Mouse (Mus musculus): ENCODE measurements around the gene Amigo1. TPM values are rescaled to one million over a fixed set of nuclear protein-coding genes. Genes with fewer than 3 reads are reported as not detected.

Gene Amigo1
- polyA plus RNA-seq, 1 experiment from 2014 or later, result 6.3 TPM

- no peaks in the 10 kb centered on the region for H3K36me3 ChIP-seq
- H3K4me3 ChIP-seq (replicated peaks), result peak overlapping the region; percentile 27
- H3K27me3 ChIP-seq, result no peaks in the 10 kb centered on the region
- no peak overlapping the region for H3K9ac ChIP-seq
- no peaks in the 10 kb centered on the region for H3K9me3 ChIP-seq (replicated peaks)
- peaks cover 34% of the 10 kb centered on the region for H3K4me1 ChIP-seq
- WGBS, result 17% methylated on average over 9 of the region's 9 CpGs
- H3K4me2 ChIP-seq (replicated peaks), result peak overlapping the region; percentile 42
- no peak overlapping the region for H3K27ac ChIP-seq (replicated peaks)
- ATAC-seq (ENCODE audit: insufficient number of reproducible peaks, low FRiP score, low TSS enrichment, low read depth), result peak; percentile 22; the same call in 1 of the 2 replicates
Observed at GRCm38 (mm10) chr3:108164807-108165206, 21.3 kb upstream of the Amigo1 start.

- H3K27ac ChIP-seq (replicated peaks), result no peak overlapping the region; the same call in 1 of the 2 replicates
- H3K27me3 ChIP-seq, result no peaks in the 10 kb centered on the region
- 27% methylated on average over 10 of the region's 10 CpGs for WGBS
- peak; percentile 18; the same call in 1 of the 2 replicates for ATAC-seq (ENCODE audit: insufficient number of reproducible peaks, low FRiP score, low TSS enrichment, low read depth)
- no peak overlapping the region for H3K9ac ChIP-seq
- H3K36me3 ChIP-seq, result no peaks in the 10 kb centered on the region
- H3K9me3 ChIP-seq (replicated peaks), result no peaks in the 10 kb centered on the region
- no peak overlapping the region for H3K4me2 ChIP-seq (replicated peaks)
- no peak overlapping the region for H3K4me3 ChIP-seq (replicated peaks)
- H3K4me1 ChIP-seq, result peaks cover 34% of the 10 kb centered on the region
Observed at GRCm38 (mm10) chr3:108165532-108166315, 20.4 kb upstream of the Amigo1 start.

- Histone ChIP-seq H3K9ac (no peak overlapping the region), H3K4me3 (replicated peaks) (no peak overlapping the region), H3K36me3 (no peaks in the 10 kb centered on the region), H3K4me2 (replicated peaks) (no peak overlapping the region), H3K27me3 (no peaks in the 10 kb centered on the region), H3K4me1 (peaks cover 34% of the 10 kb centered on the region), H3K9me3 (replicated peaks) (no peaks in the 10 kb centered on the region), H3K27ac (replicated peaks) (peak overlapping the region; percentile 56; the same call in 1 of the 2 replicates)
- ATAC-seq (ENCODE audit: insufficient number of reproducible peaks, low FRiP score, low TSS enrichment, low read depth), result peak; percentile 48
- 8% methylated on average over 11 of the region's 11 CpGs for WGBS
Observed at GRCm38 (mm10) chr3:108166486-108167211, 19.5 kb upstream of the Amigo1 start.

- no peak overlapping the region for H3K4me2 ChIP-seq (replicated peaks)
- H3K9ac ChIP-seq, result no peak overlapping the region
Observed at GRCm38 (mm10) chr3:108167499-108167898, 18.6 kb upstream of the Amigo1 start.

GRCm38 (mm10) chr3:108169199-108169598, 16.9 kb upstream of the Amigo1 start:
- H3K4me2 ChIP-seq (replicated peaks), result no peak overlapping the region
- H3K9ac ChIP-seq, result no peak overlapping the region
- peaks cover 37% of the 10 kb centered on the region for H3K4me1 ChIP-seq
- H3K27ac ChIP-seq (replicated peaks), result no peak overlapping the region
- ATAC-seq (ENCODE audit: insufficient number of reproducible peaks, low FRiP score, low TSS enrichment, low read depth), result no peak
- WGBS, result 33% methylated on average over 3 of the region's 3 CpGs
- no peaks in the 10 kb centered on the region for H3K27me3 ChIP-seq
- H3K4me3 ChIP-seq (replicated peaks), result no peak overlapping the region
- no peaks in the 10 kb centered on the region for H3K36me3 ChIP-seq
- H3K9me3 ChIP-seq (replicated peaks), result no peaks in the 10 kb centered on the region

More at GRCm38 (mm10) chr3:108167499-108167898, 18.6 kb upstream of the Amigo1 start:
- peak overlapping the region; percentile 56; the same call in 1 of the 2 replicates for H3K27ac ChIP-seq (replicated peaks)
- H3K4me3 ChIP-seq (replicated peaks), result no peak overlapping the region
- H3K27me3 ChIP-seq, result no peaks in the 10 kb centered on the region
- no peaks in the 10 kb centered on the region for H3K36me3 ChIP-seq
- WGBS, result 20% methylated on average over 14 of the region's 14 CpGs
- H3K9me3 ChIP-seq (replicated peaks), result no peaks in the 10 kb centered on the region
- no peak for ATAC-seq (ENCODE audit: insufficient number of reproducible peaks, low FRiP score, low TSS enrichment, low read depth)
- peaks cover 34% of the 10 kb centered on the region for H3K4me1 ChIP-seq

- 0 out of 2 replicates have a peak overlapping the region, but pooled peaks have one; percentile 4 for H3K4me2 ChIP-seq (replicated peaks)
- no peaks in the 10 kb centered on the region for H3K9me3 ChIP-seq (replicated peaks)
- peak overlapping the region; percentile 36; the same call in 1 of the 2 replicates for H3K27ac ChIP-seq (replicated peaks)
- ATAC-seq (ENCODE audit: insufficient number of reproducible peaks, low FRiP score, low TSS enrichment, low read depth), result peak; percentile 79
- H3K4me1 ChIP-seq, result peaks cover 13% of the 10 kb centered on the region
- no peak overlapping the region for H3K4me3 ChIP-seq (replicated peaks)
- H3K36me3 ChIP-seq, result no peaks in the 10 kb centered on the region
- no peaks in the 10 kb centered on the region for H3K27me3 ChIP-seq
- no peak overlapping the region for H3K9ac ChIP-seq
- WGBS, result 20% methylated on average over 14 of the region's 14 CpGs
Observed at GRCm38 (mm10) chr3:108174672-108175531, 11.2 kb upstream of the Amigo1 start.

- no peak overlapping the region for H3K4me3 ChIP-seq (replicated peaks)
- H3K27ac ChIP-seq (replicated peaks), result no peak overlapping the region
- no peaks in the 10 kb centered on the region for H3K27me3 ChIP-seq
- no peak overlapping the region for H3K4me2 ChIP-seq (replicated peaks)
- no peaks in the 10 kb centered on the region for H3K9me3 ChIP-seq (replicated peaks)
- no peak overlapping the region for H3K9ac ChIP-seq
- 0 out of 2 replicates have a peak, but pooled peaks have one; percentile 59 for ATAC-seq (ENCODE audit: insufficient number of reproducible peaks, low FRiP score, low TSS enrichment, low read depth)
- no peaks in the 10 kb centered on the region for H3K36me3 ChIP-seq
- WGBS, result 54% methylated on average over 7 of the region's 7 CpGs
- H3K4me1 ChIP-seq, result peaks cover 12% of the 10 kb centered on the region
Observed at GRCm38 (mm10) chr3:108178756-108179715, 7.1 kb upstream of the Amigo1 start.

GRCm38 (mm10) chr3:108180514-108180913, 5.6 kb upstream of the Amigo1 start:
- no peak overlapping the region for H3K9ac ChIP-seq
- 32% methylated on average over 2 of the region's 2 CpGs for WGBS
- no peak overlapping the region for H3K4me2 ChIP-seq (replicated peaks)
- H3K4me1 ChIP-seq, result peaks cover 2% of the 10 kb centered on the region
- H3K9me3 ChIP-seq (replicated peaks), result no peaks in the 10 kb centered on the region
- H3K27ac ChIP-seq (replicated peaks), result no peak overlapping the region
- no peak for ATAC-seq (ENCODE audit: insufficient number of reproducible peaks, low FRiP score, low TSS enrichment, low read depth)
- no peaks in the 10 kb centered on the region for H3K36me3 ChIP-seq
- H3K4me3 ChIP-seq (replicated peaks), result no peak overlapping the region
- no peaks in the 10 kb centered on the region for H3K27me3 ChIP-seq

GRCm38 (mm10) chr3:108184742-108185141, 1.4 kb upstream of the Amigo1 start:
- WGBS, result 83% methylated on average over 3 of the region's 3 CpGs
- no peak for ATAC-seq (ENCODE audit: insufficient number of reproducible peaks, low FRiP score, low TSS enrichment, low read depth)
- H3K36me3 ChIP-seq, result 0 out of 2 replicates have a peak, but pooled peaks cover 3% of the 10 kb centered on the region
- no peak overlapping the region for H3K4me3 ChIP-seq (replicated peaks)
- H3K4me1 ChIP-seq, result peaks cover 19% of the 10 kb centered on the region
- no peak overlapping the region for H3K4me2 ChIP-seq (replicated peaks)
- no peaks in the 10 kb centered on the region for H3K9me3 ChIP-seq (replicated peaks)
- H3K9ac ChIP-seq, result no peak overlapping the region
- H3K27ac ChIP-seq (replicated peaks), result no peak overlapping the region
- H3K27me3 ChIP-seq, result peaks cover 6% of the 10 kb centered on the region; the same call in 1 of the 2 replicates

All from embryonic facial prominence, embryonic 15.5 days (tissue).